Mouse (Mus musculus) heart, embryonic 10.5 days (tissue): ENCODE measurements around the gene Gpc1. TPM values are rescaled to one million over a fixed set of nuclear protein-coding genes. Genes with fewer than 3 reads are reported as not detected.
A peak's percentile ranks its signal among the peaks of the same experiment; 100 is the strongest.

Source experiments
- DNase-seq: peaks from one replicate; pipeline ENCODE4 v3.0.0-alpha.2; 2017; ENCODE audit warnings: low spot score
- H3K27ac ChIP-seq: fragments of 300-500 bp; sonication (generic); 2 replicates; pipeline ENCODE4 v1.5.1; 2016; ENCODE audit warnings: mild to moderate bottlenecking
- H3K27me3 ChIP-seq: fragments of 300-500 bp; sonication (generic); 2 replicates; pipeline ENCODE4 v1.6.1; 2016; ENCODE audit warnings: mild to moderate bottlenecking; ENCODE audit not compliant: poor library complexity, insufficient read depth, severe bottlenecking
- H3K36me3 ChIP-seq: fragments of 300-500 bp; sonication (generic); 2 replicates; pipeline ENCODE4 v1.6.1; 2016; ENCODE audit warnings: mild to moderate bottlenecking, moderate library complexity
- H3K4me1 ChIP-seq: fragments of 300-500 bp; sonication (generic); 2 replicates; pipeline ENCODE4 v1.6.1; 2016; ENCODE audit warnings: mild to moderate bottlenecking
- H3K4me3 ChIP-seq: fragments of 300-500 bp; sonication (generic); 2 replicates; pipeline ENCODE4 v1.5.1; 2016; ENCODE audit warnings: mild to moderate bottlenecking, moderate library complexity
- H3K9me3 ChIP-seq: fragments of 300-500 bp; sonication (generic); 2 replicates; pipeline ENCODE4 v1.6.1; 2016; ENCODE audit warnings: mild to moderate bottlenecking, moderate library complexity
- WGBS: fragments of 180-500 bp; shearing (Covaris S2); methylation state at CpG from one replicate; pipeline ENCODE4 v1.1.7; 2016; 5-methylcytosine and 5-hydroxymethylcytosine counted together
- microRNA counts: library from miRNA; unstranded; fragments of <30 nt; microRNA quantifications from one replicate; lab custom pipeline; 2017
- microRNA-seq: library from miRNA; unstranded; fragments of <30 nt; microRNA quantifications from one replicate; pipeline ENCODE4, GENCODE M21; 2017
- polyA plus RNA-seq: library from polyadenylated mRNA; unstranded; fragments of >200 nt; fragmentation: Nextera tagmentation; extraction: Ambion mirVana; gene quantifications from 2 replicates; pipeline ENCODE4 v1.2.1, GENCODE M21; 2016

Gpc1 gene
- polyA plus RNA-seq, 1 experiment from 2014 or later, result 36.4 TPM

- H3K27me3 ChIP-seq, result peaks cover 41% of the 10 kb centered on the region
- no peaks in the 10 kb centered on the region for H3K36me3 ChIP-seq
- no peak overlapping the region for H3K4me3 ChIP-seq
- DNase-seq, result no peak
- H3K9me3 ChIP-seq, result no peaks in the 10 kb centered on the region
- no peak overlapping the region for H3K27ac ChIP-seq
- H3K4me1 ChIP-seq, result peaks cover 21% of the 10 kb centered on the region
- 68% methylated on average over 4 of the region's 4 CpGs for WGBS
Observed at GRCm38 (mm10) chr1:92903627-92904026, 72.2 kb downstream of the Gpc1 start.

GRCm38 (mm10) chr1:92905703-92906310 is 74.4 kb downstream of the Gpc1 start:
- Histone ChIP-seq H3K27me3 (peaks cover 32% of the 10 kb centered on the region), H3K9me3 (no peaks in the 10 kb centered on the region), H3K36me3 (no peaks in the 10 kb centered on the region), H3K4me3 (no peak overlapping the region), H3K27ac (no peak overlapping the region), H3K4me1 (peaks cover 29% of the 10 kb centered on the region)
- WGBS, result 85% methylated on average over 2 of the region's 2 CpGs
- no peak for DNase-seq

- Histone ChIP-seq H3K27me3 (peaks cover 20% of the 10 kb centered on the region), H3K4me1 (peaks cover 38% of the 10 kb centered on the region)
- WGBS, result under 1% methylated on average over 81 of the region's 81 CpGs
Observed at GRCm38 (mm10) chr1:92906779-92907631, 75.6 kb downstream of the Gpc1 start, which contains the start of gene Dusp28. TSS of gene Dusp28 (plus strand) at chr1:92906981.

GRCm38 (mm10) chr1:92907632-92908360 is 76.4 kb downstream of the Gpc1 start:
- H3K27ac ChIP-seq, result peak overlapping the region; percentile 89
- no peak for DNase-seq
- peaks cover 41% of the 10 kb centered on the region for H3K4me1 ChIP-seq
- 44% methylated on average over 20 of the region's 20 CpGs for WGBS
- no peaks in the 10 kb centered on the region for H3K9me3 ChIP-seq
- no peaks in the 10 kb centered on the region for H3K36me3 ChIP-seq
- peak overlapping the region; percentile 77 for H3K4me3 ChIP-seq
- peaks cover 18% of the 10 kb centered on the region; the same call in 1 of the 2 replicates for H3K27me3 ChIP-seq

More at GRCm38 (mm10) chr1:92906779-92907631, 75.6 kb downstream of the Gpc1 start, which contains the start of gene Dusp28:
- Histone ChIP-seq H3K27ac (peak within 1 kb of the TSS; percentile 89), H3K4me3 (peak within 1 kb of the TSS; percentile 77), H3K9me3 (no peaks in the 10 kb centered on the region), H3K36me3 (no peaks in the 10 kb centered on the region)
- peak; percentile 97 for DNase-seq

- no peaks in the 10 kb centered on the region for H3K9me3 ChIP-seq
- DNase-seq, result no peak
- 95% methylated on average over 3 of the region's 3 CpGs for WGBS
- H3K27ac ChIP-seq, result no peak overlapping the region
- no peak overlapping the region for H3K4me3 ChIP-seq
- H3K36me3 ChIP-seq, result no peaks in the 10 kb centered on the region; the same call in 1 of the 2 replicates
- H3K27me3 ChIP-seq, result peaks cover 18% of the 10 kb centered on the region; the same call in 1 of the 2 replicates
- peaks cover 38% of the 10 kb centered on the region for H3K4me1 ChIP-seq
Observed at GRCm38 (mm10) chr1:92908664-92909063, 77.2 kb downstream of the Gpc1 start.

GRCm38 (mm10) chr1:92909068-92909467 is 77.6 kb downstream of the Gpc1 start:
- no peaks in the 10 kb centered on the region for H3K9me3 ChIP-seq
- H3K27ac ChIP-seq, result no peak overlapping the region
- no peak for DNase-seq
- peaks cover 18% of the 10 kb centered on the region; the same call in 1 of the 2 replicates for H3K27me3 ChIP-seq
- peaks cover 3% of the 10 kb centered on the region; the same call in 1 of the 2 replicates for H3K36me3 ChIP-seq
- H3K4me1 ChIP-seq, result peaks cover 38% of the 10 kb centered on the region
- no peak overlapping the region for H3K4me3 ChIP-seq
- WGBS, result 74% methylated on average over 4 of the region's 4 CpGs

MicroRNAs encoded within 50 kb of the gene (microRNA counts, 519-probe panel; counts per million panel counts)
- 5,523 counts per million, percentile 50 among the panel's probes with 10 or more counts for microRNA mmu-miR-149 (lab: Ali Mortazavi, UCI)

Small RNAs within 50 kb of the gene (microRNA-seq; reads per million reads assigned to microRNA genes)
- 3,298 reads per million, percentile 88 among the genes with 10 or more reads in this experiment for gene Mir149

Other genes starting within 250 kb of the Gpc1 start
- gene Olfr1412, start 245.9 kb upstream of the Gpc1 start, polyA plus RNA-seq, result not detected in 2 replicates
- gene Olfr1411, start 237.2 kb upstream of the Gpc1 start, polyA plus RNA-seq, result not detected in 2 replicates
- not detected in 2 replicates for gene Olfr1410, start 225.9 kb upstream of the Gpc1 start, polyA plus RNA-seq
- not detected in 2 replicates for gene Olfr12, start 213.9 kb upstream of the Gpc1 start, polyA plus RNA-seq
- 310 and 346 TPM in 2 replicates for gene Cops9, start 189.7 kb upstream of the Gpc1 start, polyA plus RNA-seq
- gene Otos, start 182.8 kb upstream of the Gpc1 start, polyA plus RNA-seq, result 0.08 TPM in 1 of 2 replicates, not detected in the other
- 0.06 and 0.18 TPM in 2 replicates for gene Ankmy1, start 71.3 kb downstream of the Gpc1 start, polyA plus RNA-seq
- gene Dusp28, start 75.3 kb downstream of the Gpc1 start, polyA plus RNA-seq, result 7.6 and 8.6 TPM in 2 replicates
- 25.9 and 30.4 TPM in 2 replicates for gene Rnpepl1, start 79.1 kb downstream of the Gpc1 start, polyA plus RNA-seq
- 19.4 and 25.4 TPM in 2 replicates for gene Capn10, start 102.7 kb downstream of the Gpc1 start, polyA plus RNA-seq
- gene Gpr35, start 119.2 kb downstream of the Gpc1 start, polyA plus RNA-seq, result 0.20 and 0.28 TPM in 2 replicates
- not detected in 2 replicates for gene Aqp12, start 174.7 kb downstream of the Gpc1 start, polyA plus RNA-seq